Comparison of ENCODE assay signal across 16 mouse cellular contexts in the genomic region with DNA sequence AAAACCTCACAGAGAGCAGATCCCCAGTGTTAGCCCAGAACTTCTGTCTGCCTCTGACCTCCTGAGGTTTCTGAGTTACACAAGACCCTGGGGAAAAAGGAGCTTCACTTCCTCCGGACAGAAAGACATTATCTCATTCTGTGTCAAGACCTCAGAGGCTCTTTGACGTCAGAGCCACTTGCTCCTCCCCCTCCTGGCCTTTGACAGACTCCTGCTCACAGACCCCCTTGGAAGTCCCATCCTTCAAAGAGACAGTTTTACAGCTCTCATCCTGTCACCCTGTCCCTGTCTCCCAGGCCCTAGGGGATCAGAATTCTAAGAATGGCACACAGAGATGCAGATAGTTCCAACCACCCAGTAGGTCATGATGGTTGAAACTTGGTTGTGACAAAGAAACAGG.
DNase-seq lines count a peak whose midpoint lies in the region; TF ChIP-seq lines count a peak whose summit lies in the region.
"Had no signal": no experiment of that assay in that cellular context is flagged by ENCODE, and none has a peak within 500 bp of the region (broad histone marks: within the 10 kb centered on the region; RNA-seq: fewer than 3 reads in every experiment).

No protein-coding gene starts in this region.

- H3K9ac ChIP-seq in heart, adult 2 months (ENCODE audit: low read depth, low read length): no peak overlapping the region
- H3K9ac ChIP-seq: embryonic facial prominence, embryonic 15.5 days; lung, embryonic 14.5 days had no signal

- WGBS in heart, adult 2 months: 36% methylated on average over 2 of the region's 2 CpGs

- H3K4me1 ChIP-seq in heart, adult 2 months (ENCODE audit: control insufficient read depth, insufficient read depth, low read length): peaks cover 2% of the 10 kb centered on the region; the same call in 1 of the 2 replicates
- H3K4me1 ChIP-seq: embryonic facial prominence, embryonic 15.5 days had no signal

- no peak for TF ChIP-seq POLR2A in heart, adult 2 months (IDR thresholded peaks at IDR 0.05; ENCODE audit: insufficient read depth, low read depth, low read length)

- no peak for TF ChIP-seq EP300 in heart, adult 2 months (IDR thresholded peaks at IDR 0.05; ENCODE audit: insufficient read depth, low read depth, low read length)

- no peaks in the 10 kb centered on the region for H3K36me3 ChIP-seq in heart, adult 2 months (ENCODE audit: control insufficient read depth, insufficient read depth, low read length)
- H3K36me3 ChIP-seq: embryonic facial prominence, embryonic 15.5 days; forebrain, embryonic 10.5 days had no signal

- DNase-seq in heart, adult 2 months: peak; percentile 23 to 24
- DNase-seq in heart, adult 8-10 months (ENCODE audit: low spot score): no peak
- peak; percentile 49 for DNase-seq in embryo, embryonic 10 days (ENCODE audit: low spot score)
- DNase-seq in kidney, adult 18-20 months: peak; percentile 36
- peak; percentile 85 for DNase-seq in kidney, postnatal 14 days
- no peak for DNase-seq in left cerebral cortex, postnatal 4 days
- DNase-seq in layer of hippocampus, adult 18-20 months (ENCODE audit: low spot score in 2 of 2): no peak
- DNase-seq: cerebellum, adult 18-20 months; gastrocnemius, postnatal 25 days; layer of hippocampus, postnatal 36 days; lung, embryonic 14.5 days; midbrain, embryonic 14.5 days; thymus, postnatal 36 days had no signal

- H3K4me3 ChIP-seq in heart, adult 2 months: no peak overlapping the region
- H3K4me3 ChIP-seq: embryonic facial prominence, embryonic 15.5 days; forebrain, embryonic 10.5 days had no signal

- H3K27me3 ChIP-seq in heart, adult 2 months (ENCODE audit: control insufficient read depth, insufficient read depth, low read length): no peaks in the 10 kb centered on the region
- H3K27me3 ChIP-seq: embryonic facial prominence, embryonic 15.5 days had no signal

- intact Hi-C loops in heart, adult 2 months (cut with DNase I): no loop called here
- intact Hi-C loops in left cerebral cortex, postnatal 4 days (cut with DNase I): no loop called here

- H3K27ac ChIP-seq in heart, adult 2 months: no peak overlapping the region
- H3K27ac ChIP-seq: embryonic facial prominence, embryonic 15.5 days; forebrain, embryonic 10.5 days; macrophage had no signal

- no peaks in the 10 kb centered on the region for H3K79me2 ChIP-seq in heart, adult 2 months (replicated peaks; ENCODE audit: control insufficient read depth, insufficient read depth, low read length)

- no peak for TF ChIP-seq CTCF in heart, adult 2 months (IDR thresholded peaks at IDR 0.05)

Comparison
In these comparisons a context has a peak if more than half of its experiments do, and no peak if none do; other contexts are left out.
1. DNase-seq: peak in heart, adult 2 months (2 of 2), embryo, embryonic 10 days (single experiment), kidney, adult 18-20 months (single experiment) and kidney, postnatal 14 days (single experiment); none in heart, adult 8-10 months (single experiment), left cerebral cortex, postnatal 4 days (single experiment) and layer of hippocampus, adult 18-20 months (0 of 2).